Mouse (Mus musculus): ENCODE measurements at regions not wholly inside any gene's neighbourhood (a gene's known extent, or its start where the extent isn't known, plus 50 kb on each side); places are given as distances from the start of the nearest gene placed in this dataset.

DNA sequence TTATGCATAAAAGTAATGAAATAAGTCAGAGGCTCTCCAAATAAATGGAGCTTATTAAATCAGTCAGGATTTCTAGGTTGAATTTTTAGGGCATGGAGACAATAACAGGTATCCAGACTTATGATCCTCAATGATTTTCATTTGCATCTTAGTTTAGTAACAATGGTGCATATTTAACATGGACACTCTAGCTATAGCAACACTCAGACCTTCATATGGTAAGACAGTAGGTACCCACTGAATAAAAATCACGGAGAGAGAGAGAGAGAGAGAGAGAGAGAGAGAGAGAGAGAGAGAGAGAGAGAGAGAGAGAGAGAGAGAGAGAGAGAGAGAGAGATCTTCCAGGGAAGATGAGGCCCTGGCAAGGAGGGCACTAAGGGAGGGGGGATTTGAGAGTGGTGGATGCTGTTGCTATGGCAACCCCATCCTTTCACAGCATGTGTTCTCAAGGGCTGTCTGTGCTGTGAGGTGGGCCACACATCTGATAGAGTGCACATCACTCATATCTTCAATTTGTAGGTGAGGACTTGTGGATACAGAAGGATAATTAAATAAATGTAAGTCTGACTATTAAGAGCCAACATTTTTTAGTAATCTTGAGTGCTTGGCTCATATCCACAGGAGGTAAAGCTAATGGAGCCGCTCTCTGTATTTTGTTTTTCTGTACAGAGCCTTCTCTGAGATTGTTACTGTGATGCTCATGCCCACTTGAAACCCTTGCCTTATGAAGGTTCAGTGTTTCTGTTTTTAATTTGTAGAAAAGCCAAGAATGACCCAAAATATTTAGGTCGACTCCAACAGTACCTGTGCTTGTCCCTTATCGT, 227.7 kb downstream of the Otor start:
- DNase-seq (ENCODE audit: low read depth, low spot score): no peak

DNA sequence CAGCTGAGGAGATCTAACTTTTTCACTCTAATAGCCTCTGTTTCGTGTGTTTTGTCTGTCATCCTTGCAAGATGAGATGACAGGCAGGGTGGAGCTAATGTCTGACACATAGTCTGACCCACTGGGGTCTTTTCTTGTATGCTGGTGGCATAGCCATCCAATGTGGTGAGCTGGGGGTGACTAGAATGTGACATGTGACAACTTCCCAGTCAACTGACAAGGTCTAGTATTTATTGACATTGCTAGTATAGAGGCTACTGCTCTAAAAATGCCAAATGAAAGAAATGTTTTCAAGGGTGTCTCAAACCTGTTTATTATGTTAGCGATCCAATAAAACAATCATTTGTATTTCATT, 228.3 kb downstream of the Otor start:
- DNase-seq (ENCODE audit: low read depth, low spot score): no peak

DNA sequence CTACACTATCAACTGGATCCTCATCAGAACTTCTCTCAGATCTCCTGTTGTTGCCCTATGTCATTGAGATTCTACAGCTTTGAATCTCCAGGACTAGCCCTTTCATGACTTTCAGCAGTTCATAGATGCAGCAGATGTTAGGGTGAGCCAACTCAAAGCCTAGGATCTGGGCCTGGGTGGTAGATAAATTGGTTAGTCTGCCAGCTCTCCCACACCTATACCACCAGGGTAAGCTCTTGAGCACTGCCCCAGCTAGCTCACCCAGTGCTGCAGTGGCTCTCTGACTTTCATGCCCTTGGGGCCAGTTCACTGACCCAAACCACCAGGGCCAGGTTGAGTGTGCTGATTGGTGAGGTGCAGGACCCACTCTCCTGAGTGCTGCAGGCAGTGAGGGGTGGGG, 220.5 kb upstream of the Pcsk2 start:
- DNase-seq (ENCODE audit: low read depth, low spot score): no peak

DNA sequence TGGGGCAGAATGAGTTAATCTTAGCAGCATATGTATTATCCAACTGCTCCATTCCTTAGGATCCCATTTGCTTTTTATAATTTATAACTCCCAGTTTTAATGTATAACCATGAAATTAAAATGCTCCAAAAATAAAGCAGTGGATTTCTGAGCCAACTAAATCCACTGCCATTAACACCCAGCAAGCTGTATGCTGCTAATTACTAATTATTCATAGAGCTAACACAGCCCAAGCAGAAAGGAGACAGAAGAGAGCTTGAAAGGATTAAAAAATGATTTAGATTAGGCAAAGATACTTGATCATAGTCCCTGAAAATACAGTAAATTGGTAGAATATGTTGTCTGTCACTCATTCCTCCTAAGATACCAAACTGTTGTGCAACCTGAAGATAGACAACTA, 213.9 kb upstream of the Pcsk2 start:
- DNase-seq (ENCODE audit: low read depth, low spot score): no peak

DNA sequence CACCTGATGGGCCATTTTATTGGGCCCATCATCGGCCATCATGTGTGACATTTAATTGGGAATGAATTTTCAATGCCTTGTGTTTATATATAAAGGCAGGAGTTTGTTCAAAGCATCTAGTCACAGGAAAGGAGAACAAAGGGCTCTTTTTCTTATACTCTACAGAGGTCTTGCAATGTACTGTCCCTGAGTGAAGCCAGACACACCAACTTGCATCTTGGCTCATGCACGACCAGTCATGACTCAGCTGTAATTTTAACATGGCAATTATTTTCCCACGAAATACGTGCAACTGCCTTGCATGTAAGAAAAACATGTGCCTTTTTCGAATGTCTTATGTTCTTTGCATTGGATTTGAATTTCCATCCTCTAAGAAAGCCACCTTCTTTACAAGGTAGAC, 205.6 kb upstream of the Pcsk2 start:
- no peak for DNase-seq (ENCODE audit: low read depth, low spot score)

DNA sequence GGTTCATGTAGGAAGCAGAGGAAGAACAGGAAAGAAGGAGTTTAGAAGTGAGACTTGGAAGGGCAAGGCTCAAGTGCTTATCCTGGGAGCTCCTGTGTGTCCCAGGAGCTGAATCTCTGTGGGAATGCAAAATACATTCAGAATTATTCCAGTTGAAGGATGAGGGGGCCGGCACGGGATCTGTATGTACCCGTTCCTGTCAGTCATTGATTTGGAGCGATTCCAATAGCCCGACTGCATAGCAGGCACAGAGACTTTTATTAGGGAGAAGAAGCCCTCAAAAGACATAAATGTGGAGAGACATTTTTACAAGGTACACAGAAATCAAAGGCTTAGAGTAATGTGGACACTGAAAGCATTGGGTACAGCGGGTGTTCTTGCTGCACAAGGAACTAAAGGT, 181.8 kb upstream of the Pcsk2 start:
- no peak for DNase-seq (ENCODE audit: low read depth, low spot score)

DNA sequence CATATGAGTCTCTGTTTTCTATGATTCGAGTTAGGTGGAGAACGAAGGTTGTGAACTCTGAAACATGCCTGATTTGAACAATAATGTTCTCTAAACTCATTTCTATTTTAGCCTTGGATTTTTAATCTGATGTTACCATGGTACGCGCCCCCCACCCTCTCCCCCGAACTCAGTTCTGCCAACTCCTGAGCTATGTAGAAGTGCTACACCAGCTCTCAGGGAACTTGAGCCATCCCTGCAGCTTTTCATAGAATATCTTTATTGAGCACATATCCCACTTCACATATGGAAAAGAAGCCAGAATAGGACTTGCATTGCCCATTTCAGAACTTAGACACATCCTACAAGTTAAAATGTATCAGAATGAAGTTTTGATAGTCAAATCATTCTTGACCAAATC, 180.0 kb upstream of the Pcsk2 start:
- no peak for DNase-seq (ENCODE audit: low read depth, low spot score)
